Mouse (Mus musculus) thymus, adult 2 months (tissue): Measurements from ENCODE around the gene Hmcn2.
A peak's percentile ranks its signal among the peaks of the same experiment; 100 is the strongest.

Experiments used
- CTCF ChIP-seq: fragments of 200-500 bp; IDR thresholded peaks from 2 replicates; pipeline ENCODE4 v1.5.1; 2012; ENCODE audit warnings: mild to moderate bottlenecking, control low read depth, low read length, moderate library complexity, borderline replicate concordance; ENCODE audit not compliant: control insufficient read depth, poor library complexity, insufficient read depth; ENCODE audit errors: extremely low read depth
- POLR2A ChIP-seq: fragments of 200-500 bp; IDR thresholded peaks from 2 replicates; pipeline ENCODE4 v1.6.1; 2012; ENCODE audit warnings: mild to moderate bottlenecking, low read length, control low read depth, moderate library complexity; ENCODE audit not compliant: control insufficient read depth, poor library complexity, insufficient read depth; ENCODE audit errors: extremely low read depth

DNA sequence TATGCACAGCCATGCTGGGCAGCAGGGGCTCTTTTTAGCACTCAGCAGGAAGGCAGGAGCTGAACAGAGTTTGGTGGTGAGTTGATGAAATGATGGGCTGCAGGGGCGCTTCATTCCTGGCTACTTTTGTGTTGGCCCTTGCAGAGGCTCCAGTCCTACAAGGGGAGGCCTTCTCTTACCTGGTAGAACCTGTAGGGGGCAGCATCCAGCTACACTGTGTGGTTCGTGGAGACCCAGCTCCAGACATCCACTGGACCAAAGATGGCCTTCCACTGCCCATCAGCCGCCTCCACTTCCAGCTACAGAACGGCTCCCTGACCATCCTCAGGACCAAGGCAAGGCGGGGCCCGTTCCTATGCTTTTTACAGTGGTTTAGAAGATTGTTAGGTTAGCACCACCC lies 121.4 kb downstream of the Hmcn2 start:
- TF ChIP-seq CTCF (peak; percentile 19; the same call in 1 of the 2 replicates), POLR2A (no peak)
